Mouse (Mus musculus): ENCODE data around the gene Letmd1.
"Not testable (repeated sequence)": the region's sequence is repeated elsewhere in the genome, so short reads cannot be mapped to it uniquely, and the experiment has no call there.

The Letmd1 gene

GRCm38 (mm10) chr15:100499506-100499905 is 30.7 kb downstream of the Letmd1 start:
- not testable (repeated sequence) for DNase-seq (ENCODE audit: low spot score in 2 of 2)

GRCm38 (mm10) chr15:100508454-100509167 is 39.8 kb downstream of the Letmd1 start:
- DNase-seq (ENCODE audit: low spot score in 2 of 2) = no peak

GRCm38 (mm10) chr15:100510072-100510471 is 41.2 kb downstream of the Letmd1 start:
- DNase-seq (ENCODE audit: low spot score in 2 of 2) = no peak

- no peak for DNase-seq (ENCODE audit: low spot score in 2 of 2)
Measured at GRCm38 (mm10) chr15:100513387-100513786, 44.6 kb downstream of the Letmd1 start.

- no peak for DNase-seq (ENCODE audit: low spot score in 2 of 2)
Measured at GRCm38 (mm10) chr15:100515121-100515520, 46.3 kb downstream of the Letmd1 start.

GRCm38 (mm10) chr15:100520306-100520705 is 51.5 kb downstream of the Letmd1 start:
- no peak for DNase-seq (ENCODE audit: low spot score in 2 of 2)

GRCm38 (mm10) chr15:100525405-100525804 is 56.6 kb downstream of the Letmd1 start:
- no peak for DNase-seq (ENCODE audit: low spot score in 2 of 2)

GRCm38 (mm10) chr15:100527900-100528299 is 59.1 kb downstream of the Letmd1 start:
- no peak for DNase-seq (ENCODE audit: low spot score in 2 of 2)

All from right cerebral cortex, postnatal 10 days (tissue).